Mouse (Mus musculus) cerebellum, adult 2 months (tissue): ENCODE measurements around the gene Gm12184.

Experiments
- CTCF ChIP-seq: fragments of 200-500 bp; IDR thresholded peaks from 2 replicates; pipeline ENCODE4 v1.5.1; 2011; ENCODE audit warnings: low read depth, mild to moderate bottlenecking, control low read depth, low read length, moderate library complexity, borderline replicate concordance; ENCODE audit not compliant: insufficient read depth
- POLR2A ChIP-seq: fragments of 200-500 bp; IDR thresholded peaks from 2 replicates; pipeline ENCODE4 v1.6.1; 2011; ENCODE audit warnings: low read length, control low read depth, borderline replicate concordance; ENCODE audit not compliant: insufficient read depth

- no peak for TF ChIP-seq CTCF
- no peak for TF ChIP-seq POLR2A
Measured at GRCm38 (mm10) chr11:48870781-48871180, 44.3 kb upstream of the Gm12184 start.
